Mouse (Mus musculus) cerebellum, adult 11-12 months (tissue): ENCODE data around the gene Nectin1.

ENCODE experiments used
- DNase-seq: peaks from one replicate; pipeline ENCODE4 v3.0.0; 2022

Gene Nectin1

DNA sequence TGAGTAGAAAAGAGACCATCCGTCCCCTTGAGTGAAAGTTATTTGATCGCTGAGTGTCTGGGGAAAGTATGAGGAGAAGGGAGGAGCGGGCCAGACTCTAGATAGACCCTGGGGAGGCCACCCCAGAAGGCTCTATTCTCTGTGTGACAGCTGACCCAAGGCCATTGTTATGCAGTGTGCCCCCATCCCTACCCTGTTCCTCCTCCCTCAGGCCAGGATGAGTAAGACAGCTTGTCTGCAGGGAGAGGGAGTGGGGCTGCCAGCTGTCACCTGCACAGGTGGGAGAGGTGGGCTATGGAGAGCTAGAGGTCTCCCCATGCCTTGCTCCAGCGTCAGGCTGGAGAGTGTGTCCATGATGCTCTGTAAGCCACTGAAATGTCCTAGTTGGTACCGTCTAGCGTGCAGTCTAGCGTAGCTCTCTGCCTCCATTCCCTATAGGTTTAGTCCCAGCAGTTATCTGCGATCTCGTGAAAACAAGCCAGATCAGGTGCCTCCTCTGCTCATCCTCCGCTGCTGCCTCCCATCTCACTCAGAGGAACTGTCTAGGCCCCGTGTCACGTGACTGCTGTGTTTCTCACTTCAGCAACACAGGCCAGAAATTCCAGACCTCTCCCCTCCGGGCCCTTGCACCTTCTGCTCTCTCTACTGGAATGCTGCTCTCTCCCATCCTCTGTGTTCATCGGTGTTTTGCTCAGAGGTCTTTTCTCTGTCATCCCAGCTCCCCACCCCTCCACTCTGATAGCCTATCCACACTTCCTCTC lies 21.8 kb downstream of the Nectin1 start:
- DNase-seq: no peak

DNA sequence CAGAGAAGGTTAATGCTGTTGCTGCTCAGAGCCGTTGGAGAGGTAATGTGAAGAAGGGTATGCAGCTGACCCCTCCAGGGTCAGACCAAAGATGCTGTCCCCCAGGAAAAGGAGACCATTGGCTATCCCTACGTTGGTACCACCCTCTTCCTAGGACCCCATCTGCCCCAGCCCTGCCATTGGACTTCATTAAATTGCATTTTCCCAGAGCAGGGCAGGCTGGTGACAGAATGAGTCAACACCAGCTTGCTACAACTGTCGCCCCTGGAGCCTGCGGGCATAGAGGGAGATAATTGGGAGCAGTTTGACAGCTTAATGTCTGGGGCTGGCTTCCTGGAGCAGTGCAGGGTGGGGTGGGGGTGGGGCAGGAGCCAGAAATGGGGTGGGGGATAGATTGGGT lies 25.0 kb downstream of the Nectin1 start:
- DNase-seq: no peak

DNA sequence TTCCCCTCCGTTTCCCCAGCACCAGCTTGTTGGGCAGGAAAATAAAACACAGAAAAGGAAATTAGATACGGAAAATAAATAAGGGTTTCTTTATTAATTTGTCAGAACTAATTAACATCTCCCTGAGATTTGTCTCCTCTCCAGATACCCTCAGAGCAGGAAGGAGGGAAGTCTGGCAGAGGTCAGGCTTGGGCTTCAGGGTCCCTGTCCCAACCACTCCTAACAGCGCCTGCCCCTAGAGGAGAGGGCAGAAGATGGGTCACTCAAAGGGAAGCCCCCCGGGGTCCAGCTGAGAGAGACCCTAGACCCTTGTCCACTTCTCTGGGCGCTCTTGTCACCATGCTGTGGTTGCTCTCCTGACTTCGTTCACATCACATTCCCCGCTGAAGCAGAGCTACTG lies 25.4 kb downstream of the Nectin1 start:
- DNase-seq: no peak

DNA sequence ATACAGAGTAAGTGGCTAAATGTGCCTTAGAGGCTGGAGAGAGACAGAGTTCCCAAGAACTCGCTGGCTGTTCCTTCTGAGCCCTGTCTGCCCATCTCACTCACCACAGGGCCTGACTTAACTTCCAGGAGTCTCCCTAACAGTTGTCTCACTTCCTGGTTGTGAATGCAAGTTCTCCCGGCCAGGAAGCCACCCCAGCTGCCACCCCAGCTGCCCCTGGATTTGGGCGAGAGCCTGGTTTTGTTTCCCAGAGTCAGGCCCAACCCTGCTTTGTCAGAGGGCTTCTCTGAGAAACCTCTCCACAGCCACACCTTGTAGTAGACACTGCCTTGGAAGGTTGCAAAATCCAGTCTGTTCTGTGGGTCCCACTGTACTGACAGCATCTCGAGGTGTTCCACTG lies 26.2 kb downstream of the Nectin1 start:
- DNase-seq: no peak

DNA sequence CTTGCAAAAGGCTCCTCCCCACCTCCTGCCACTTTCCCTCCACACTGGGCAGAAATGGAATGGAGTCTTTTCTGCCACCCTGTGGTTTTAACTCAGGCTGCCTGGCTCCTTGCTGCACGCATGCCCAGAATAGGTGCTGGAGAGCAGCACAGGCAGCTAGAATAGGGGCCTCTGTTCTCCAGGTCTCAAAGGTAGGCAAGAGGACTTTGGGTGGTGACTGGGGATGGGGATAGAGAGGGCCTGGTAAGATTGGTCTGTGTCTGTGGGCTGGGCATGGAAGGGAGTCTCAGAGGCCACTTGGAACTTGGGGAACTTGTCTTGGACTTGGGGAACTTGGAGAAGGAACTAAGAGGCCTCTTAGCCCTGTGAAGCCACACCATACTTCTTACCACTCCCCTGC lies 27.3 kb downstream of the Nectin1 start:
- DNase-seq: no peak

DNA sequence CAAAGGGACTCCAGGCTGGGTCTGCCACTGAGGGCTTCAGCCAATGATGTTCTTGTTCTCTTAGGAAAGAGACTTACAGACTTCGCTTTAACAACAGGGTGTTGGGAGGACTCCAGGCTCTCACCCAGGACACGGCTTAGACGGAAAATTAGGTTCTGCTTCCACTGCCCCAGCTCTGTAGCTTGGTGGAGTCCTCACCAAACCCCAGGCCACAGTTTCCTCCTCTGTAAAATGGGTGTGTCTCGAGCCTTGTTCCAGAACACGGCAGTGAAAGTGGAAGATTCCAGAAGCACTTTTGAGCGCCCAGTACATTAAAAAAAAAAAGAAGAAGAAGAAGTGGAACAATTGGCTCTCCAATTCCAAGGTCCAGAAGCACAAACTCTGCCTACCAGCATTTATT lies 28.7 kb downstream of the Nectin1 start:
- no peak for DNase-seq

DNA sequence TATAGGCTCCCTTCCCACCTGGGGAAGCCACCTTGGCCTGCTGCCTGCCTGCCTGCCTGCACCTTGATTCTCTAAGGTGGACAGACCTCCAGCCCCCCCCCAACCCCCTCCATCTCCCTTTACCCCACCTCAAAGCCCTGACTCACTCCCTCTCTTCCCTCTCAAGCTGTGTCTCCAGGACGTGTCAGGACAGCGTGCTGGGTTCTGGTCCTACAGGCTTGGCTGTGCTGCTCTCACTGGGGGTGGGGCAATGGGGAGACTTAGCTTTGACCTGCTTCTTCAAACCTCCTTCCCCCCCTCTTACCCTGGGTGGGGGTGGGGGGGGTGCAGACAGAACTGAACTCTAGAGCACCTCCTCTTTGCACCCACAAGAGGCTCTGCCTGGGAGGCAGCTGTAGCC lies 29.7 kb downstream of the Nectin1 start:
- DNase-seq: no peak

DNA sequence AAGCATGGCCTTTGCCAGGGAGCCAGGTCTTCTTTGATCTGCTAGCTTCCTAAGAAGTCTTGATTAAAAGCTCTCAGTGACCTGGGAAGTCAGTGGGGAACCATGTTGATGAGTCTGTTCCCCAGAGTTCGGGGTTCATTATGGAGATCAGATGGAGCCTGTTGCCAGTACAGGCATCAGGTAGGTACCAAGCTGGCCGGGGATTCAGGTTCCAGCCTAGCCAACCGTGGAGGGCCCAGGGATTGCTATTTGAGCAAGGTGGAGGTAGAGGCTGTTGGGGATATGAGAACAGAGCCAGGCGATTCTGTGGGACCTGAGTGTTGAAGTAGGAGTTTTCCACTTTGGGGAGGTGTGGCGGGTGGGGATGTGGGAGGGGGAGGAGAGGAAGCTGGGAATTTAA lies 30.6 kb downstream of the Nectin1 start:
- no peak for DNase-seq

DNA sequence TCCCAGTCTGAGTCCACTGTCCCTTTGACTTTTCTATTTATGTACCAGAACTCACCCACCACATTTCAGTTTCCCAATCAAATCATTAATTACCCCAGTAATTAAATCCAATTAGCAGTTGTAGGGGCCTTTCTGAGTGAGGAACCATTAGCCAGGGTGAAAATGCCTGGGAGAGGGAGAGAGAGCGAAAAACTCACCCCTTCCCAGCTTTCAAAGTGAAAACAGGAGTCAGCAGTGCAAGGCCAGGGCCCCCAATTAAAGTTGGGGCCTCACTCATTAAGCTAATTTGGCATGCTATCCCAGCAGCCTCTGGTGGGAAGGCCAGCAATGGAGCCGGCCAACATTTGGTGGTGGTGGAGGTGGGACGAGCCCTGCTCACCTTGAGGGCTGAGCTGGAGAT lies 32.4 kb downstream of the Nectin1 start:
- no peak for DNase-seq

DNA sequence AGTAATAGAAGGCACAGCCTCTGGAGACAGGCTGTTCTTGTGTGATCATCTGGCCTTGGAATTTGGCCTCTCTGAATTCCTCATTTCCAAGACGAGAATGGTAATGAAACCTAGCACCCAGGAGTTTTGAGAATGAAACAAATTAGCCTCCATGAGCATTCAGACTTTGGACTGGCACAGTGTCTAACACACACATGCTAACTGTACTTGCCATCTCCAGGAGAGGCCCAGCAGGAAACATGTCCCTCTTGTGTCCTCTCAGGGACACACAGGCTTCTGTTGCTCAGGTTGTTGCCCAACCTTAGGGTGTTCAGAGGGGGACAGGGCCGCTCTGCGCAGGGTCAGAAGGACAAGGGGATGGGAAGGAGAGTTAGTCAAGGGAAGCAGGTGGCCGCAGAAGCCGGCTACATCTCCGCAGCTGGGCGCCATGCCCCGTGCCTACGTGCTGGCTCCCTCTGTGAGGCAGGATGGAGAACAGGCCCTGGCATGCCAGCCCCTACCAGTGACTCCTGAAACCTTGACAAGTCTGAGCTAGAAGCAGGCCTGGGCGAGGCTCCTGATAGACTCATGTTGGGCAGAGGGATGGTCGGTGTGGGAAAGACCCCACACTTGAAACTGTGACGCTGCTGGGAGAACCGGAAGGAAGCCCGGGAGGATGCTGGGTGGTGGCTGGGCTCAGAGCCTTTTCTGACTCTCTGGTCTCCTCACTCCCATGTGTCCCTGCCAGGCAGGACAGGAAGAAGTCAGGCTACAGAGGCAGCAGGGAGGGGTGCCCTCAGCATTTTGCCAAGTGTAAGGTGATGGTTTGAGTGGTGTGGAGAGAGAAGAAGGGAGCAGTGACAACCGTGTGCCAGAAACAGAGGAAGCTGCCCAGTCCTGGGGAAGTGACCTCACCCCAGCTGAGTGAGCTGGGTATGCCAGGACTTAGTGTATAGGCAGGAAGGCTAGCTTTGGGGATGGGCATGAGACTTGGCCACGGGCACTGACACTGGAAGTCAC lies 33.9 kb downstream of the Nectin1 start:
- DNase-seq: peak; percentile 51

DNA sequence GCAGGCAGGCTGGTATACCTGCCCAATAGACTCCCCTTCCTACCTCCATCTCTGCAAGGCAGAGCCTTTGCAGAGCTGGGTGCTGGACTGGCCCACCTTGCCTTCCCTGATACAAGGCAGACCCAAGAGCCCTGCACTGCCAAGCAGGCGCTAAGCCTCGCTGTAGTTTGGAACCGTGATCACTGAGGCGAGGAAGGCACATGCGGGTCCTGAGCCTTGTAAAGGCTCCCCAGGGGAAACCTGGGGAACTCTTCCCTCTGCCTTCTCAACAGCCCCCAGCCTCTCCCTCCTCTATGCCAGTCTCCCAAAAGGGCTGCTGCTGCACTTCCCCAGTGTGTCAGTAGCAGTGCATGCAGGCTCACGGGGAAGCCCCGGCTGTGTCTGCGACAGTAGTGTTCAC lies 37.1 kb downstream of the Nectin1 start:
- DNase-seq: no peak

DNA sequence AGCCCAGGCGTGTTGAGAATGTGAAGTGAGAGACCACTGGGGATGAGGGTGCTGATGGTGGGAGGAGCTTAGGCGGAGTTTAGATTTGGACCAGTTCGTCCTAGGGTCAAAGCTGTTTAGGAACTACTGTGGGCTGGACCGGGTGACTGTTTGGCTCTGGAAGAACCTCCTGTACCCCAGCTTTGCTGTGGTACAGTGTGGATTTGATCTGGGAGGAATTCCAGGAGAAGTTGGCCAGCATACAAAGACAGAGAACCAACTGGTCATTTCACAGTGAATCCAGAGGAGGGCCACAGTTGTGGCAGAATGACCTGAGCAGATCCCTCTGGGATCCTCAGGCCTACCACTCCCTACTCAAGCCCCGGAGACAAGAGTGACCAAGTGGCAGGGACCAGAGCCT lies 38.6 kb downstream of the Nectin1 start:
- no peak for DNase-seq

DNA sequence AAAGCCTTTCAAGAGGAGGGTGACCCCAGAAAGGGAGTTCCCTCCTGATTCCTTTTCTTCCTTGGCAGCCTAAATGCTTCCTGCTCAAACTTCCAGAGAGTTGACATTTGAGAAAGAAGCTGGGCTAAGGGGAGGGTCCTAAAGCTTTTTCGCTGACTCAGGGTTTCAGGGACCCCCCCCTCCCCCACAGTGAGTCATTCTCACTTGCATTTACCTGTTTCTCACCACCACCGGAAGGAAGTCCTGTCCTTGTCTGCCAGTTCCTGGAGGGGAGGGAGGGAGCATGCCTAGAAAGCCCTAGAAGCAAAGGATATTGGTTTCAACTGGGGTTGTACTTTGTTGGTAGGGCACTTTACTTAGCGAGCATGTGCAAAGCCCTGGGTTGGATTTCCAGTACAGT lies 40.2 kb downstream of the Nectin1 start:
- no peak for DNase-seq

DNA sequence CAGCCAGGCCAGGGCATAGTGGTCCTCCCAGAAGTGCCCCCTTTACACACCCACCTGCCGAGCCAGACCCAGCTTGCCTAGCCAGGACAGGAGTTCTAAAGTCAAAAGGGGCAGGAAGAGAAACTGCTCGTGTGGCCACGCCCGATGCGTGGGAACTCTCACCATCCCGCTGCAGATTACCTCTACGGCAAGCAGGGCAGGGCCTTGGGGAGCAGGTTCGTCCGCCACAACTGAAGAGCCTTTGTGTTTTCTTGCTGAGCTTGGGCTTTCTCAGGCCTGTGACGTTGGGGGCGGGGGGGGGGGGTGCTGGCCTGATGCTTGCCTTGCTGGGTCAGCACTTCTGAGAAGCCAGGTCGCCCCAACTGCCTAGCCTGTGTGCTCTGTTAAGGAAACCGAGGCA lies 41.1 kb downstream of the Nectin1 start:
- DNase-seq: no peak

DNA sequence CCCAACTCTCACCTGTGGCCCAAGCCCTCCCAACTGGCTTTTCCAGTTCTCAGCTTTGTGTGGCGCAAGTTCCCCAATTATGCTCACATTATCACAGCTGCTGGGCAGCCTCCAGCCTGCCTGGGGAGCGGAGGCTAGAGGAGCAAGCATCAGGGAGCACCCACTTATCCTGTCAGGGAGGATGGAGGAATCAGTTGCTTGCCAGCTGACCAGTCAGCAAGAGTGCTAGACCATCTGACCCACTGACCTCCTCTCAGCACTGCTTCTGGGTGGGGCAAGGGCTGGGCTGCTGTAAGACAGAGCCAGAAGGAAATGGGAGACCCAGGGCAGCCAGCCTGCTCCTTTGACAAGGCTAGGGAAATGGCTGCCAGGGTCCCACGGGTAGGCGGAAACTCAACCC lies 43.8 kb downstream of the Nectin1 start:
- DNase-seq: no peak

DNA sequence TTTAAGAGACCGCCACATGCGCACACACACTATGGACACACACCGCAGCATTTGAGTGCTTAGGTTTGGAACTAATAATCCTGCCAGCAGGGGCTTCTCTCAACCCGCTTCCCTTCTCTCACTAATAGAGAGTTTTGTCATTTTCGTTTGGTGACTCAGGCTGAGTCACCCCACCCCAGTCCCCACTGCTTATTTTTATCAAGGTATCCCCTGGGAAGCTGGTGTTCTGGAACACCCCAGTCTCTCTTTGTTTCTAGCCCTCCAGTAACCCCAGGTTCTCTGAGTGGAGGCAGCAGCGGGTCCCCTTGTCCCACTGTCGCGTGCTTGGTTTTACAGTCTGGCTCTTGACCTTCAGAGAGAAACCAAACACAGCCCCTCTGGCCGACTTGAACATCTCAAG lies 48.9 kb downstream of the Nectin1 start:
- DNase-seq: no peak

DNA sequence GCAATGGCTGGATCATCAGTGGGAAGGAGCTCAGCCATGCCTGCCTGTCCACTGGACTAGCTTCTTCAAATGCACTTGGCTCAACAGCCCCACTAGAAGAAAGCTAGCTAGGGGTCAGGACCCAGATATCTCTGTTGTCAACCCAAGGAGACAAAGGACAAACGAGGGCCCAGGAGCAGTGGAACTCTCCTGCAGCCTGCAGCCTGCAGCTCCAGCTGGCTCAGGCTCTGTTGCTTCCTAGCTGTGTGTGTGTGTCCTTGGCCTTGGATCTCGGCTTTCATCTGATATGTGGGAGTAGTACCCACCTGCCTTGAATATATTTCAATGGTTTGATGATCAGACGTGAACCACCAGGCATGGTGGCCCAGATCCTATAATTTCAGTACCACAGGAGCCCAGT lies 49.6 kb downstream of the Nectin1 start:
- DNase-seq: no peak

DNA sequence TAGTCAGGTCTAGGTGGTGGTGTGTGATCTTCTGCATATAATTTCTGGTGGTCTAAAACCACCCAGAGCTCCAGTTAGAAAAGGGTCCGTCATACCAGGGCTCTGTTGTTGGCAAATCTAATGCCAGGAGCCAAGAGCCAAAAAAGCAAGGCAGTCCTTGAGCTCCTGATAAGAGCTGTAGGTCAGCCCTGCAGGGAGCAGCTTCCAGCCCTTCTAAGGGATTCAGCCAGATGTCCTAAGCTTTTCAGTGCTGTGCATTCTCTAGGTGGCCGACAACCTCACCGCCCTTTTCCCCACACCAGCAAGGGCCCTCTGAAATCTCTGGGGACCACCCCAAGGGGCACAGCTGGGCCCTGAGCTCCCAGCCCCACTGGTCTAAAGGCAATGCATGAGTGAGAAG lies 52.2 kb downstream of the Nectin1 start:
- DNase-seq: no peak

DNA sequence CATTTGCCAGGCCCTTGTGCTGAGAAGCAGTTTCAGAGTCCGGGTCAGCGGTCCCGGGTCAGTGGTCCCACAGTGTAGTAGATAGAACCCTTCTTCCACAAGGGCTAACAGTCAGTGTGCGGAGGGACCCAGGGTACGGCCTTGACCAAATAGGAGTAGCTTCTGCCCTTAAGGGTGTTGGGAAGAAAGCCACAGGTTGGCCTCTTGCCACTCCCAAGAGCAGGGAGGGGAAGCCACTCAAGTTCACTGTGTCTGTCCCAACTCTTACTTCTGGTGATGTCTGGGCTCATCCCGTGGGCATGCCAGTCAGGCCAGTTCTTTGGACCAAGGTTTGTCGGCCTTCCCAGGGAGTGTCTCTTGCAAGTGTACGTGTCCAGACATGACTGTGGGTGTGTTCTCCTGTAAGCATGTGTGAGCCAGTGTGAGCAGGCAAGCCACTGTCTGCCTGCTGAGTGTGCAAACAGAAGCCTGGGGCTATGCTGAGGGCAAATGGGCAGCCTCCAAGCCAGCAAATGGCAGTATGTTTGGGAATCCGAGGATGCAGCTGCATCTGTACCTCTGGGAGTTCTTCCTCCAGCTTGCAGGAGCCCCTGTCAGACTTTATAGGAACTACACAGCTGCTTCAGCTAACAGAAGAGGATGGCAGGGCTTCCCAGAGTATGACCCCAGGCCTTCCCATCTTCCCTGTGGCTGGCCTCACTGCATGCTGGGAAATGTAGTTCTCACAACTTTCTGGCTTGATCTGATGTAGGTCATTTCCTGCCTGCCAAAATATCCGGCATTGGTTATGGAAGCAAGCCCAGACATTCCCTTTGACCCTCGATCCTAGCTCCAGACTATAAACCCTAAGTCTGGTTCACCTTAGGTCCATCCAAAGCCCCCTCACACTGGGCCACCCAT lies 53.3 kb downstream of the Nectin1 start:
- DNase-seq: no peak

DNA sequence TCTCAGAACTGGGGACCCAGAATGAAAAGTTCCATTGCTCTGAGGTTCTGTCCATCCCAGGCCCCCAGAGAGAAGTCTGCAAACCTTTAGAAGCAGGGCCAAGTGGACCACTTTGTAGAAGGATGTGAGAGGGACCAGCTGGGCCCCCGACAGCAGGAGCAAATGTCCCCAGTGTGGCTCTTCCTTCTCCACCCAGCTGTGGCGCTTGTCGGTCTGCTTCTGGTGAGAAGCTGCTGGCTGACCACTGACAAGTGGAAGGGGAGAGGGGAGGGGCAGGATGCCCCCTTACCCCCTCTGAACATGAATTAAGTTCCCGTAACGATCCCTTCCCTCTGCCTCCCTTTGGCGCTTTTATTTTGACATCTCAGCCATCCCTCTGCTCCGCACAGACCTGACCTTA lies 54.0 kb downstream of the Nectin1 start:
- DNase-seq: no peak

DNA sequence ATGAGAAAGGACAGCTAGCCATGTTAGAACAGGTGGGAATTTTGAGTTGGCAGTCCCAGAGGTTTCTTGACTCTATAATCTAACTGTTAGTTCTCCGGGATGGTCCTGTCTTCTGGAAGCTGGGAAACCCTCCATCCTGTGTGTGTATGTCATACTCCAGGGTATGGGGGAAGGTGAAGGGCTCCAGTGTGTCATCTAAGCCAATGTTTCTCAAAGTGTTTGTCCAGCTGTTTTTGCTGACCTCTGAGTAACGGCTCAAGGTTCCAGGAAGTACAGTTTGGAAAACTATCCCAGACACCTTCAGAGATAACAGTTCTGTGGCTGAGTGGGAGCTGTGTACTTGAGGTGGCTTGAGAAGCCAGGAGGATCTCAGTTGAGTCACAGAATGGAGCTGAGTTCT lies 56.7 kb downstream of the Nectin1 start:
- no peak for DNase-seq

DNA sequence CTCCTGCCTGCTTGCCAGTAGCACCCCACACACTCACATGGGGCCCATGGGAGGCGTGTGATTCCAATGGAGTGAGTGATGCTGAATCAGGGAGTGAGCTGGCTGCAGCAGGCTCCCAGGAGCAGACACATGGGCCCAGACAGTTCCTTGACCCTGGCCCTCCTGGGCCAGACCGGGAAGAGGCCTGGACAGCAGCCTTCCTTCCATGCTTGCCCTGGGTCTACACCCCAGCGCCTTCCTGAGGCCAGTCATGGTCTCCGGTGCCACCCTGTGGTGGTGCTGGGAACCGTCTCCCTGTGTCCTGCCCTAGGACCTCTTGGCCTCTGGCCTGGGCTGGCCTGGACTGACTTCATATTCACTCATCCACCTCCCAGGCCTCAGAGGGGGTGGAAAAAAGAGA lies 58.1 kb downstream of the Nectin1 start:
- peak; percentile 63 for DNase-seq

DNA sequence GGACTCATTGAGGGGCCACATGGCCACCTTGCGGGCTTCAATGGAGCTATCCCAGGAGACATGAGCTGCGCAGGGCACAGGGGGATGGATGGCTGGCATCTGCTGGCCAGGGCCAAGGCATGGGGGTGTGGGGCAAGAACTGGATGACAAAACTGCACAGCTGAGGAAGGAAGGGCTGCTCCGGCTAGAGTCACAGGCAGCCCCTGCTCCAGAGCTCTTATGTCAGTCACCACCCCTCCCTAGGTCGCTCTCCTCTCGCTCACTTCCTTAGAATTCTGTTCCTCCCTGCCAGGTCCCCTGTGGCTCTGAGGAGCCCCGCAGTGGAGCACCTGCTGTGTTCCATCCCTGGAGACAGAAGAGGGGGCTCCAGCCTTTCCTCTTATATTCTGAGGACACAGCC lies 63.8 kb downstream of the Nectin1 start:
- DNase-seq: no peak
